Mouse (Mus musculus) neural tube, embryonic 12.5 days (tissue): ENCODE data around the gene Nrxn3. TPM values are rescaled to one million over a fixed set of nuclear protein-coding genes. Genes with fewer than 3 reads are reported as not detected.

Experiments
- ATAC-seq: fragments of 200-750 bp; cut with Nextera tagmentation; 2 replicates; pipeline ENCODE4 v1.8.0; 2017; ENCODE audit warnings: low read depth, mild to moderate bottlenecking, moderate TSS enrichment, moderate library complexity; ENCODE audit not compliant: low FRiP score
- H3K27ac ChIP-seq: fragments of 300-500 bp; sonication (generic); 2 replicates; pipeline ENCODE4 v1.5.1; 2016
- H3K27me3 ChIP-seq: fragments of 300-500 bp; sonication (generic); replicated peaks from 2 replicates; pipeline ENCODE4 v1.6.1; 2016; ENCODE audit warnings: mild to moderate bottlenecking
- H3K36me3 ChIP-seq: fragments of 300-500 bp; sonication (generic); 2 replicates; pipeline ENCODE4 v1.6.1; 2016; ENCODE audit warnings: mild to moderate bottlenecking
- H3K4me1 ChIP-seq: fragments of 300-500 bp; sonication (generic); 2 replicates; pipeline ENCODE4 v1.6.1; 2016
- H3K4me2 ChIP-seq: fragments of 300-500 bp; sonication (generic); replicated peaks from 2 replicates; pipeline ENCODE4 v1.6.1; 2016; ENCODE audit warnings: mild to moderate bottlenecking
- H3K4me3 ChIP-seq: fragments of 300-500 bp; sonication (generic); 2 replicates; pipeline ENCODE4 v1.5.1; 2016
- H3K9ac ChIP-seq: fragments of 300-500 bp; sonication (generic); 2 replicates; pipeline ENCODE4 v1.6.1; 2016; ENCODE audit warnings: mild to moderate bottlenecking
- H3K9me3 ChIP-seq: fragments of 300-500 bp; sonication (generic); 2 replicates; pipeline ENCODE4 v1.6.1; 2016; ENCODE audit warnings: mild to moderate bottlenecking
- WGBS: fragments of 180-500 bp; shearing (Covaris S2); methylation state at CpG from one replicate; pipeline ENCODE4 v1.1.7; 2016; 5-methylcytosine and 5-hydroxymethylcytosine counted together
- polyA plus RNA-seq: library from polyadenylated mRNA; unstranded; fragments of >200 nt; fragmentation: Nextera tagmentation; extraction: Ambion mirVana; gene quantifications from 2 replicates; pipeline ENCODE4 v1.2.1, GENCODE M21; 2016

Nrxn3 gene
- polyA plus RNA-seq, 1 experiment from 2014 or later = 57.5 TPM

DNA sequence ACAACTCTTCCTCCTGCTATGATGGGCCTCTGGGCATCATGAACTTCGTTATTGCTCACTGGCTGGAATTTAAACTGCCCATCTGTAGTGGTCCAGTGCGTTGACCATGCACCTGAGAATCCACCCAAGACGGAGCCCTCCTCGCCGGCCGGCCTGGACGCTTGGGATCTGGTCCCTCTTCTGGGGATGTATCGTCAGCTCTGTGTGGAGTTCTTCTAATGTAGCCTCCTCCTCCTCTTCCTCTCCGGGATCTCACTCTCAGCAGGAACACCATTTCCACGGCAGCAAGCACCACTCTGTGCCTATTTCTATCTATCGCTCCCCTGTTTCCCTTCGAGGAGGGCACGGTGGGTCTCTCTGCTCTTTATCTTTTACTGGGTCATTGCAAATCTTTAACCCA, 1090.6 kb downstream of the Nrxn3 start:
- Histone ChIP-seq H3K36me3 (no peaks in the 10 kb centered on the region), H3K9me3 (no peaks in the 10 kb centered on the region), H3K4me3 (peak overlapping the region; percentile 27), H3K27me3 (0 out of 2 replicates have a peak, but pooled peaks cover 3% of the 10 kb centered on the region), H3K4me1 (peaks cover 18% of the 10 kb centered on the region; the same call in 1 of the 2 replicates), H3K27ac (no peak overlapping the region), H3K9ac (peak overlapping the region; percentile 33), H3K4me2 (peak overlapping the region; percentile 80)
- 6% methylated on average over 13 of the region's 13 CpGs for WGBS
- ATAC-seq = no peak

GRCm38 (mm10) chr12:89813718-89814117, 1091.0 kb downstream of the Nrxn3 start:
- Histone ChIP-seq H3K9ac (peak overlapping the region; percentile 33; the same call in 1 of the 2 replicates), H3K4me1 (peaks cover 18% of the 10 kb centered on the region; the same call in 1 of the 2 replicates), H3K4me3 (peak overlapping the region; percentile 27), H3K4me2 (peak overlapping the region; percentile 80), H3K27ac (no peak overlapping the region), H3K36me3 (no peaks in the 10 kb centered on the region), H3K9me3 (no peaks in the 10 kb centered on the region), H3K27me3 (0 out of 2 replicates have a peak, but pooled peaks cover 3% of the 10 kb centered on the region)
- whole genome bisulfite sequencing = 64% methylated on average over 5 of the region's 5 CpGs
- ATAC-seq = no peak

- peak overlapping the region; percentile 80 for H3K4me2 ChIP-seq
- peak overlapping the region; percentile 7 for H3K4me3 ChIP-seq
- H3K4me1 ChIP-seq = peaks cover 18% of the 10 kb centered on the region; the same call in 1 of the 2 replicates
- whole genome bisulfite sequencing = 54% methylated on average over 4 of the region's 4 CpGs
- ATAC-seq = no peak
- no peak overlapping the region for H3K27ac ChIP-seq
- H3K27me3 ChIP-seq = 0 out of 2 replicates have a peak, but pooled peaks cover 3% of the 10 kb centered on the region
- no peaks in the 10 kb centered on the region for H3K36me3 ChIP-seq
- no peaks in the 10 kb centered on the region for H3K9me3 ChIP-seq
- H3K9ac ChIP-seq = no peak overlapping the region
Observed at GRCm38 (mm10) chr12:89814536-89814935, 1091.9 kb downstream of the Nrxn3 start.

DNA sequence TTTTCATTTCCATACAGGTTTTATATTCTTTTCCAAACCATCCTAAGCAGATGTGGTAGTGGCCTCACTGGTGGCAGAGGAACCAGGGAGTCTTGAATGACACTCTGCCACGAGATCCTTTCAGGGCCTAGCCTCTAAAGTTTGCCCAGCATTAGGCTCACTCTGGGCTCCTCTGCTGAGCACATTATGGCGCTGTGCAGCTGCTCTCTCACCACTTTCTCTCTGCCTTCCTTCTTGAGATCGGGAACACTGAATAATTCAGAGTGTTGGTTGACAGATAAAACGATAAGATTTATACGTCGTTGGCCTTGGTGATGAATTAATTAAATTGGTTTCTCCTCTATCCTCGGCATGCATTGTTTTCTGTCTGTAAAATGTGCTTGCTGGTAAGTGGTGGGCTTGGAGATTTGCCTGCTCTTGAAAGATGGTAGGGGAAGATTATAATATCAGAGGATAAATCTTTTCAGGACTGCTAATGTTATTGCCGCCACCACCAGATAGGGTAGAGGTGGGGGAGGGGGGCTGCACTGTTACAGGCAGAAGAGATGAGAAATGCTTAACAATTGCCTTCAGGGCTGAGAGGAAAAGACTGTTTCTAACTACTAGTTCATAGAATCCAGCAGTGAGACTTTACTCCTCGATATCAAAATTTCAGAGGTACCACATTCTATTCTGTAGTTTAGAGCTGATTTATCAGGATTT, 1094.5 kb downstream of the Nrxn3 start:
- no peaks in the 10 kb centered on the region for H3K27me3 ChIP-seq
- H3K36me3 ChIP-seq = no peaks in the 10 kb centered on the region
- no peak overlapping the region for H3K9ac ChIP-seq
- no peaks in the 10 kb centered on the region for H3K9me3 ChIP-seq
- no peak; the same call in 1 of the 2 replicates for ATAC-seq
- 48% methylated on average over 9 of the region's 9 CpGs for WGBS
- H3K4me2 ChIP-seq = peak overlapping the region; percentile 37
- no peak overlapping the region for H3K27ac ChIP-seq
- no peak overlapping the region for H3K4me3 ChIP-seq
- peaks cover 18% of the 10 kb centered on the region; the same call in 1 of the 2 replicates for H3K4me1 ChIP-seq

GRCm38 (mm10) chr12:89818200-89818599, 1095.5 kb downstream of the Nrxn3 start:
- WGBS = 86% methylated on average over 2 of the region's 2 CpGs

GRCm38 (mm10) chr12:89822141-89822540, 1099.5 kb downstream of the Nrxn3 start:
- Histone ChIP-seq H3K9me3 (no peaks in the 10 kb centered on the region), H3K27me3 (no peaks in the 10 kb centered on the region), H3K4me3 (no peak overlapping the region), H3K9ac (no peak overlapping the region), H3K36me3 (no peaks in the 10 kb centered on the region), H3K27ac (no peak overlapping the region), H3K4me1 (peaks cover 12% of the 10 kb centered on the region; the same call in 1 of the 2 replicates), H3K4me2 (no peak overlapping the region)
- no peak for ATAC-seq
- WGBS = 31% methylated on average over 4 of the region's 4 CpGs

More at GRCm38 (mm10) chr12:89818200-89818599, 1095.5 kb downstream of the Nrxn3 start:
- Histone ChIP-seq H3K27ac (no peak overlapping the region), H3K9ac (no peak overlapping the region), H3K4me1 (peaks cover 15% of the 10 kb centered on the region; the same call in 1 of the 2 replicates), H3K36me3 (no peaks in the 10 kb centered on the region), H3K9me3 (no peaks in the 10 kb centered on the region), H3K4me2 (no peak overlapping the region), H3K27me3 (no peaks in the 10 kb centered on the region), H3K4me3 (no peak overlapping the region)
- ATAC-seq = no peak

GRCm38 (mm10) chr12:89829927-89830326, 1107.3 kb downstream of the Nrxn3 start:
- H3K4me2 ChIP-seq = no peak overlapping the region
- no peak overlapping the region for H3K27ac ChIP-seq
- H3K4me1 ChIP-seq = no peaks in the 10 kb centered on the region
- H3K9me3 ChIP-seq = no peaks in the 10 kb centered on the region
- no peaks in the 10 kb centered on the region for H3K36me3 ChIP-seq
- H3K9ac ChIP-seq = no peak overlapping the region
- ATAC-seq = no peak
- WGBS = 94% methylated on average over 2 of the region's 2 CpGs
- H3K4me3 ChIP-seq = no peak overlapping the region
- H3K27me3 ChIP-seq = no peaks in the 10 kb centered on the region

DNA sequence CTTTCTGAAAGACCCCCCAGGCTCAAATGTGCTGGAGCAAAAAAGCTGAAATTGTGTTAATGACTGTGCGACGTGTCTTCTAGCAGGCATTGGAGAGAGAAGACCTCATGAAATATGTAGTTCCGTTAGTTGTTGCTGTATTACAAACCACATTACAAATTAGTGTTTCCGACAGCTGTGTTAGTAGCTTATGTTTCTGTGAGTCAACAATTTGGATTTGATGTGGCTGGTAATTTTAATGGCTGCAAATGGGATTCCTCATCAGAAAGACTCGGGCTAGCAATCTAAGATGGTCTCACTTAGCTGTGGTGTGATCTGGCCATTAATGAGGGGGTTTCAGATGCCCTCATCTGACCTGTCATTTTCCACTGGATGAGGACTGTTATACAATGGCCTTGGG, 1107.7 kb downstream of the Nrxn3 start:
- H3K27me3 ChIP-seq = no peaks in the 10 kb centered on the region
- no peak overlapping the region for H3K27ac ChIP-seq
- 86% methylated on average over 5 of the region's 5 CpGs for WGBS
- no peak overlapping the region for H3K4me3 ChIP-seq
- no peaks in the 10 kb centered on the region for H3K4me1 ChIP-seq
- H3K9me3 ChIP-seq = no peaks in the 10 kb centered on the region
- H3K4me2 ChIP-seq = no peak overlapping the region
- no peaks in the 10 kb centered on the region for H3K36me3 ChIP-seq
- no peak for ATAC-seq
- no peak overlapping the region for H3K9ac ChIP-seq

DNA sequence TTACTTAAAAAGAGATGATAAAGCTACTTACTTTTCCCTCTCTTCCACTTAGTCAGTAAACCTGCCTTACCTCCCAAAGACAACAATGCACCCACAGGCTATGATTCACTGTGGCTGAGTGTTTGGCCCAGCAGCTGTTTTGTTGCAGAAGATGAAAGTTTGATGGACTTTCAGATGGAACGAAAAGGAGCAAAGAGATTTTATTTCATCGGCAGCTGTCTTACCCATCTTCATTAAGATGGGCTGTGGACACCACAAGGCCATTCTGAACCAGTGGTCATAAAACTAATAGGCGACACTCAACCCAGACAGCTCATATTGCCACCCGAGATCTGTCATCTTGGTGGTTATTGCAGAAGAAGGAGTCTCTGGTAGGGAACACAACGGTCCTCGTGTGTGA, 1108.6 kb downstream of the Nrxn3 start:
- no peaks in the 10 kb centered on the region for H3K36me3 ChIP-seq
- H3K9ac ChIP-seq = no peak overlapping the region
- H3K27me3 ChIP-seq = no peaks in the 10 kb centered on the region
- no peak overlapping the region for H3K27ac ChIP-seq
- ATAC-seq = no peak
- 84% methylated on average over 6 of the region's 6 CpGs for WGBS
- H3K4me2 ChIP-seq = no peak overlapping the region
- no peak overlapping the region for H3K4me3 ChIP-seq
- no peaks in the 10 kb centered on the region for H3K9me3 ChIP-seq
- H3K4me1 ChIP-seq = no peaks in the 10 kb centered on the region

DNA sequence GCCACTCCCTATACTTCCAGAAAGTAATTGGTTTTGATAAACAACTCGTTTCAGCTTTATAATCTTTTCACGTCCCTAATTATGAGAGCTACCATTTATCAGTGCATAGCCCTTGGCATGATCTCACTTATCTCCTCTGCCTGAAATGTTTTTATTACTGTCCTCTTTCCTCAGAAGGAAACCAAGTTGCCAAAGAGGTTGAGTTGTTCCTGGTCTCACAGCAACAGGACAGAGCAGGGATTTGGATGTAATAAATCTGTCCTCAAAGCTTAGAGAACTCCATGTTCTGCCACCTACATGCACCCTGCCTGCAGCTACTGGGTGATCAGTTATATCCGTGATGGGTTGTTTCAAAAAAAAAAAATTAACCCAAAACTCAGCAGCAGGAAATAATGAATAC, 1113.6 kb downstream of the Nrxn3 start:
- Histone ChIP-seq H3K27me3 (no peaks in the 10 kb centered on the region), H3K27ac (no peak overlapping the region), H3K36me3 (no peaks in the 10 kb centered on the region), H3K9ac (no peak overlapping the region), H3K4me3 (no peak overlapping the region), H3K9me3 (no peaks in the 10 kb centered on the region), H3K4me1 (no peaks in the 10 kb centered on the region), H3K4me2 (no peak overlapping the region)
- WGBS = 74% methylated on average over 3 of the region's 3 CpGs
- no peak for ATAC-seq

DNA sequence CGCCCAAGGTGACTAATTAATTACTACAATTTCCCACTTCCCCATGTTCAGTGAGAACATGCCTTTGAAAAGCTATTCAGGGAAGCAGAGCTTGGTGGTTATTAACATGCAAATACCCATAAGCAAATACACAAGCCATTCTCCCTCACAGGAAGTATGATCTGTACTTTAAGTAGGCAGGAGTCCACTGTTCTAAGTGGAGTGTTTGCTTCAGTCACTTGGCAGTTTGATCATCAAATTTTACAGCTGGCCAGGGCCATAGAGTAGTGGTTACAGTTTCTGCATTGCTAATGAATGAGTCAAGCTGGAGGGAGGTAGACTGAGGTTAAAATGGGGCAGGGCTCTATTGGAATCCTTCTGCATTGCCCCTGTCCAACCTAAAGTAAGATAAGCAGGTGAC, 1120.2 kb downstream of the Nrxn3 start:
- ATAC-seq = no peak
- Histone ChIP-seq H3K27ac (no peak overlapping the region), H3K4me2 (no peak overlapping the region), H3K4me1 (no peaks in the 10 kb centered on the region), H3K36me3 (no peaks in the 10 kb centered on the region), H3K9ac (no peak overlapping the region), H3K9me3 (no peaks in the 10 kb centered on the region), H3K4me3 (no peak overlapping the region), H3K27me3 (no peaks in the 10 kb centered on the region)
- WGBS = 94% methylated on average over 1 of the region's 1 CpGs

DNA sequence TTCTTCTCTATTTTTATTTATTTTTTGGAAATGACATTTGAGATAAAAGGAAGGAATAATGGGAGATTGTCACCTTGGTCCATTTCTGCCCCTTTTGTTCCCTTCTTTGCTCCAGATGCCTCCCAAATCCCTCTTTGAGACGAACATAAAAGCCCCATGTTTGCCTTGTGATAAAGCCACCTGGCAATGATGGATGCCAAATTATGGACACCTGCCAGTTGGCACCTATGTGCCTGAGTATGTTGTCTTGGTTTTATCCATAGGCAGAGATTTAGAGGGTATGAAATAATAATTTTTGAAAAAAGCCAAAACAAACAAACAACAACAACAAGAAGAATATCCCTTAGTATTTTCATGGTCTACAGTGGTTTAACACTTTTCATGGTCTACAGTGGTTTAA, 1125.4 kb downstream of the Nrxn3 start:
- WGBS = 60% methylated on average over 1 of the region's 1 CpGs
- H3K4me2 ChIP-seq = no peak overlapping the region
- H3K27ac ChIP-seq = no peak overlapping the region
- H3K4me3 ChIP-seq = no peak overlapping the region
- no peak for ATAC-seq
- no peaks in the 10 kb centered on the region for H3K9me3 ChIP-seq
- no peak overlapping the region for H3K9ac ChIP-seq
- H3K36me3 ChIP-seq = no peaks in the 10 kb centered on the region
- H3K4me1 ChIP-seq = no peaks in the 10 kb centered on the region
- no peaks in the 10 kb centered on the region for H3K27me3 ChIP-seq

GRCm38 (mm10) chr12:89854355-89854754, 1131.7 kb downstream of the Nrxn3 start:
- Histone ChIP-seq H3K27ac (no peak overlapping the region), H3K4me2 (no peak overlapping the region; the same call in 1 of the 2 replicates), H3K4me3 (no peak overlapping the region), H3K9me3 (no peaks in the 10 kb centered on the region), H3K4me1 (peaks cover 6% of the 10 kb centered on the region; the same call in 1 of the 2 replicates), H3K27me3 (no peaks in the 10 kb centered on the region), H3K9ac (no peak overlapping the region), H3K36me3 (no peaks in the 10 kb centered on the region)
- no peak for ATAC-seq
- WGBS = 17% methylated on average over 4 of the region's 4 CpGs
